In the genomic region with DNA sequence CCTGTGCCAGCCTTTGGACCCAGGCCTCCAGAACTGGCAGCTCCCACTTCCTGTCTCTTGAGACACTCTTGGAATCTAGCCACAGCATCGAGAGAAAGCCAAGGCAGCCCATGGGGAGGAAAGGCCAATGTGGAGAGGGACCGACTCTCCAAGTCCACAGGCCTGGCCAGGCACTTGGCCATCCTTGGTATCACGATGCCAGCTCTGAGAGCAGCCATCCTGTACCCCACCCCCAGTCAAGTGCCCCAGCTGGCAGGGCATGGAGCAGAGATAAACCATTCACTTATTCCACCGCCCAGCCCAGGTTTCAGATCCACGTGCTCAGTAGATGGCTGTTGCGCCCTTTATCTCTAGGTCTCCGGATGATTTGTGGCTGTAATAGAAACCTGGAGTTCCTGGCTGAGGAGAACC, we compare ENCODE assay signal across 10 mouse cellular contexts. TPM values are rescaled to one million over a fixed set of nuclear protein-coding genes. Genes with fewer than 3 reads are reported as not detected.
DNase-seq lines count a peak whose midpoint lies in the region; ATAC-seq lines count a peak whose summit lies in the region.
"Had no signal": no experiment of that assay in that cellular context is flagged by ENCODE, and none has a peak within 500 bp of the region (broad histone marks: within the 10 kb centered on the region; RNA-seq: fewer than 3 reads in every experiment).

No protein-coding gene starts in this region.

- no peak overlapping the region for H3K4me2 ChIP-seq in hindbrain, embryonic 14.5 days (replicated peaks)
- no peak overlapping the region for H3K4me2 ChIP-seq in hindbrain, embryonic 11.5 days (replicated peaks; ENCODE audit: low read depth, low read length)
- H3K4me2 ChIP-seq in midbrain, embryonic 13.5 days (replicated peaks), result no peak overlapping the region
- H3K4me2 ChIP-seq: limb, embryonic 12.5 days had no signal

- no peaks in the 10 kb centered on the region for H3K27me3 ChIP-seq in hindbrain, embryonic 14.5 days (ENCODE audit: control insufficient read depth, insufficient read depth, low read length)
- no peaks in the 10 kb centered on the region for H3K27me3 ChIP-seq in hindbrain, embryonic 11.5 days (ENCODE audit: control insufficient read depth, insufficient read depth, low read length)
- no peaks in the 10 kb centered on the region for H3K27me3 ChIP-seq in midbrain, embryonic 13.5 days
- H3K27me3 ChIP-seq: limb, embryonic 12.5 days had no signal

- no peaks in the 10 kb centered on the region for H3K36me3 ChIP-seq in hindbrain, embryonic 14.5 days (replicated peaks; ENCODE audit: control insufficient read depth, insufficient read depth)
- H3K36me3 ChIP-seq in hindbrain, embryonic 11.5 days (ENCODE audit: control insufficient read depth, insufficient read depth, low read length), result no peaks in the 10 kb centered on the region
- H3K36me3 ChIP-seq in midbrain, embryonic 13.5 days, result no peaks in the 10 kb centered on the region
- H3K36me3 ChIP-seq: limb, embryonic 12.5 days had no signal

- no peak overlapping the region for H3K9ac ChIP-seq in hindbrain, embryonic 14.5 days
- no peak overlapping the region for H3K9ac ChIP-seq in hindbrain, embryonic 11.5 days (ENCODE audit: low read depth, low read length)
- H3K9ac ChIP-seq in midbrain, embryonic 13.5 days (replicated peaks), result no peak overlapping the region
- H3K9ac ChIP-seq: limb, embryonic 12.5 days had no signal

- no peak for DNase-seq in hindbrain, embryonic 14.5 days (ENCODE audit: low spot score)
- DNase-seq in hindbrain, embryonic 11.5 days (ENCODE audit: low spot score), result no peak
- peak; percentile 65 for DNase-seq in Muller cell, postnatal 12 days (ENCODE audit: inconsistent ontology term)
- DNase-seq in cerebellum, adult 18-20 months, result peak; percentile 62 to 69
- peak; percentile 50 to 66 for DNase-seq in heart, postnatal 10 days
- DNase-seq in ovary, postnatal 10 days (ENCODE audit: low spot score), result peak; percentile 6
- DNase-seq in embryo, embryonic 9.5 days (ENCODE audit: extremely low spot score), result no peak

- intact Hi-C loops in heart, postnatal 10 days (cut with DNase I), result no loop called here

- no peaks in the 10 kb centered on the region for H3K9me3 ChIP-seq in hindbrain, embryonic 14.5 days (ENCODE audit: control insufficient read depth, low read length)
- no peaks in the 10 kb centered on the region for H3K9me3 ChIP-seq in hindbrain, embryonic 11.5 days (ENCODE audit: control insufficient read depth, low read length)
- no peaks in the 10 kb centered on the region for H3K9me3 ChIP-seq in midbrain, embryonic 13.5 days
- H3K9me3 ChIP-seq: limb, embryonic 12.5 days had no signal

- H3K27ac ChIP-seq in hindbrain, embryonic 14.5 days, result no peak overlapping the region
- H3K27ac ChIP-seq in hindbrain, embryonic 11.5 days (ENCODE audit: low read depth, low read length), result no peak overlapping the region
- H3K27ac ChIP-seq in midbrain, embryonic 13.5 days, result no peak overlapping the region
- H3K27ac ChIP-seq: limb, embryonic 12.5 days had no signal

- 0 out of 2 replicates have a peak, but pooled peaks have one; percentile 43 for ATAC-seq in hindbrain, embryonic 14.5 days (ENCODE audit: low FRiP score)
- ATAC-seq in hindbrain, embryonic 11.5 days (ENCODE audit: low FRiP score), result no peak
- no peak for ATAC-seq in midbrain, embryonic 13.5 days

- WGBS in hindbrain, embryonic 14.5 days, result 73% methylated on average over 7 of the region's 7 CpGs
- 87% methylated on average over 7 of the region's 7 CpGs for WGBS in hindbrain, embryonic 11.5 days
- WGBS in midbrain, embryonic 13.5 days, result 90% methylated on average over 7 of the region's 7 CpGs

- H3K4me3 ChIP-seq in hindbrain, embryonic 14.5 days (replicated peaks; ENCODE audit: low read length), result no peak overlapping the region
- no peak overlapping the region for H3K4me3 ChIP-seq in hindbrain, embryonic 11.5 days (ENCODE audit: low read depth, low read length)
- H3K4me3 ChIP-seq in midbrain, embryonic 13.5 days (replicated peaks), result no peak overlapping the region
- H3K4me3 ChIP-seq: limb, embryonic 12.5 days had no signal

- no peaks in the 10 kb centered on the region for H3K4me1 ChIP-seq in hindbrain, embryonic 14.5 days (replicated peaks; ENCODE audit: control insufficient read depth, insufficient read depth, low read length)
- no peaks in the 10 kb centered on the region for H3K4me1 ChIP-seq in hindbrain, embryonic 11.5 days (replicated peaks; ENCODE audit: control insufficient read depth, insufficient read depth, low read length)
- H3K4me1 ChIP-seq in midbrain, embryonic 13.5 days (replicated peaks), result no peaks in the 10 kb centered on the region
- H3K4me1 ChIP-seq: limb, embryonic 12.5 days had no signal

RNA-seq across cellular contexts. Expression of gene Rpl37a, which starts 40.3 kb away (rescaled TPM):
- 1,010 and 1,289 TPM in 2 replicates for polyA plus RNA-seq in hindbrain, embryonic 14.5 days (2014; fragmentation: Nextera tagmentation; extraction: Ambion mirVana)
- 1,424 and 1,478 TPM in 2 replicates for polyA plus RNA-seq in hindbrain, embryonic 11.5 days (2014; fragmentation: Nextera tagmentation; extraction: Ambion mirVana)
- 100 to 1,000 TPM; 828 to 840 TPM for total RNA-seq in heart, postnatal 10 days (2021)
- polyA plus RNA-seq in midbrain, embryonic 13.5 days (2015; fragmentation: Nextera tagmentation; extraction: Ambion mirVana), result 1,218 and 1,294 TPM in 2 replicates

RNA-seq across cellular contexts. Expression of gene Ankar, which starts 51.0 kb away (rescaled TPM):
- not detected in 2 replicates for polyA plus RNA-seq in hindbrain, embryonic 14.5 days (2014; fragmentation: Nextera tagmentation; extraction: Ambion mirVana)
- polyA plus RNA-seq in hindbrain, embryonic 11.5 days (2014; fragmentation: Nextera tagmentation; extraction: Ambion mirVana), result 0.05 TPM in 1 of 2 replicates, not detected in the other
- not detected for total RNA-seq in heart, postnatal 10 days (2021)
- not detected in 2 replicates for polyA plus RNA-seq in midbrain, embryonic 13.5 days (2015; fragmentation: Nextera tagmentation; extraction: Ambion mirVana)
- total RNA-seq: neutrophil, adult 5-6 weeks had no signal
- polyA plus RNA-seq: limb, embryonic 12.5 days had no signal

Comparison
In these comparisons a context has a peak if more than half of its experiments do, and no peak if none do; other contexts are left out.
1. DNase-seq: peak in Muller cell, postnatal 12 days (single experiment), cerebellum, adult 18-20 months (2 of 2), heart, postnatal 10 days (2 of 2) and ovary, postnatal 10 days (single experiment); none in hindbrain, embryonic 14.5 days (single experiment), hindbrain, embryonic 11.5 days (single experiment) and embryo, embryonic 9.5 days (single experiment).